Mouse (Mus musculus): ENCODE measurements around the gene Mobp. TPM values are rescaled to one million over a fixed set of nuclear protein-coding genes. Genes with fewer than 3 reads are reported as not detected.
"Not testable (repeated sequence)": the region's sequence is repeated elsewhere in the genome, so short reads cannot be mapped to it uniquely, and the experiment has no call there.

The Mobp gene
- total RNA-seq (2015) (not detected in 2 replicates), total RNA-seq (2017) (not detected in 2 replicates)

- ATAC-seq (ENCODE audit: poor library complexity, severe bottlenecking) = no peak
These were observed at the start of gene Mobp for GRCm38 (mm10) chr9:120149222-120149828. Gene Mobp, plus strand, starts transcription at chr9:120149707.

- peak; percentile 90 for ATAC-seq (ENCODE audit: poor library complexity, severe bottlenecking)
These were observed 48.3 kb upstream of the Mobp start for GRCm38 (mm10) chr9:120101165-120101564.

- ATAC-seq (ENCODE audit: poor library complexity, severe bottlenecking) = not testable (repeated sequence)
These were observed 40.6 kb upstream of the Mobp start for GRCm38 (mm10) chr9:120108953-120109352.

- peak; percentile 96 for ATAC-seq (ENCODE audit: poor library complexity, severe bottlenecking)
These were observed 39.1 kb upstream of the Mobp start, which contains the start of gene Slc25a38 for GRCm38 (mm10) chr9:120110211-120111018. Gene Slc25a38, plus strand, starts transcription at chr9:120110374.

- ATAC-seq (ENCODE audit: poor library complexity, severe bottlenecking) = no peak
These were observed 38.2 kb upstream of the Mobp start for GRCm38 (mm10) chr9:120111156-120111945.

- no peak for ATAC-seq (ENCODE audit: poor library complexity, severe bottlenecking)
These were observed 37.0 kb upstream of the Mobp start for GRCm38 (mm10) chr9:120112472-120112871.

- no peak for ATAC-seq (ENCODE audit: poor library complexity, severe bottlenecking)
These were observed 36.1 kb upstream of the Mobp start for GRCm38 (mm10) chr9:120113456-120113855.

GRCm38 (mm10) chr9:120114051-120114788 is 35.3 kb upstream of the Mobp start:
- ATAC-seq (ENCODE audit: poor library complexity, severe bottlenecking) = no peak

GRCm38 (mm10) chr9:120114789-120115151 is 34.7 kb upstream of the Mobp start:
- ATAC-seq (ENCODE audit: poor library complexity, severe bottlenecking) = no peak

- ATAC-seq (ENCODE audit: poor library complexity, severe bottlenecking) = no peak
These were observed 33.9 kb upstream of the Mobp start for GRCm38 (mm10) chr9:120115580-120115979.

- peak; percentile 77 for ATAC-seq (ENCODE audit: poor library complexity, severe bottlenecking)
These were observed 33.3 kb upstream of the Mobp start for GRCm38 (mm10) chr9:120116184-120116624.

- ATAC-seq (ENCODE audit: poor library complexity, severe bottlenecking) = peak; percentile 64
These were observed 31.3 kb upstream of the Mobp start for GRCm38 (mm10) chr9:120118212-120118611.

GRCm38 (mm10) chr9:120120503-120120902 is 29.0 kb upstream of the Mobp start:
- no peak for ATAC-seq (ENCODE audit: poor library complexity, severe bottlenecking)

GRCm38 (mm10) chr9:120126868-120127267 is 22.6 kb upstream of the Mobp start:
- ATAC-seq (ENCODE audit: poor library complexity, severe bottlenecking) = no peak

GRCm38 (mm10) chr9:120127538-120128251 is 21.8 kb upstream of the Mobp start, which contains the start of gene Rpsa:
Gene Rpsa, plus strand, starts transcription at chr9:120127689.
- peak; percentile 97 for ATAC-seq (ENCODE audit: poor library complexity, severe bottlenecking)

- no peak for ATAC-seq (ENCODE audit: poor library complexity, severe bottlenecking)
These were observed 20.2 kb upstream of the Mobp start for GRCm38 (mm10) chr9:120129276-120129675.

- ATAC-seq (ENCODE audit: poor library complexity, severe bottlenecking) = no peak
These were observed 17.7 kb upstream of the Mobp start for GRCm38 (mm10) chr9:120131784-120132288.

GRCm38 (mm10) chr9:120132980-120133754 is 16.3 kb upstream of the Mobp start:
- ATAC-seq (ENCODE audit: poor library complexity, severe bottlenecking) = peak; percentile 42; the same call in 1 of the 2 replicates

Data from megakaryocyte, adult 5-6 weeks (primary cell).